Mouse (Mus musculus) heart, postnatal 10 days (tissue): ENCODE measurements around the gene Spindoc. TPM values are rescaled to one million over a fixed set of nuclear protein-coding genes. Genes with fewer than 3 reads are reported as not detected.

Experiments
- microRNA-seq, 2 experiments: library from miRNA; unstranded; fragments of <30 nt; microRNA quantifications; one replicate each; pipeline ENCODE4 v1.2.0; 2022
- total RNA-seq, 2 experiments: library from RNA; stranded (reverse); gene quantifications; 2 replicates each; pipeline ENCODE4 v1.2.3; 2021

Gene Spindoc
- total RNA-seq, 2 experiments from 2014 or later: 27.2 to 28.5 TPM

Small RNA genes lying within 50 kb of the gene (microRNA-seq; reads per million reads assigned to microRNA genes)
- gene Mir6991: 0.47 to 0.70 reads per million in 2 experiments

Other genes starting within 250 kb of the Spindoc start
- 100 to 1,000 TPM; 102 to 104 TPM for gene Otub1, start 176.7 kb downstream of the Spindoc start, total RNA-seq
- gene Cox8a, start 165.4 kb downstream of the Spindoc start, total RNA-seq: 100 to 1,000 TPM; 661 to 717 TPM
- gene Naa40, start 141.8 kb downstream of the Spindoc start, total RNA-seq: 10 to 100 TPM; 25.5 to 28.7 TPM
- gene Rcor2, start 115.7 kb downstream of the Spindoc start, total RNA-seq: 10 to 100 TPM; 12.9 to 26.0 TPM
- gene Mark2, start 41.1 kb downstream of the Spindoc start, total RNA-seq: 10 to 100 TPM; 51.7 to 54.3 TPM
- gene 2700081O15Rik, start 34.6 kb upstream of the Spindoc start, total RNA-seq: 10 to 100 TPM; 25.1 to 32.8 TPM
- 100 to 1,000 TPM in 1 of 2 experiments, 10 to 100 TPM in 1; 99.1 to 107 TPM for gene Rtn3, start 100.3 kb upstream of the Spindoc start, total RNA-seq
- 10 to 100 TPM; 33.4 to 34.8 TPM for gene Atl3, start 111.0 kb upstream of the Spindoc start, total RNA-seq
- 10 to 100 TPM; 74.7 to 78.4 TPM for gene Pla2g16, start 174.5 kb upstream of the Spindoc start, total RNA-seq
- gene Lgals12, start 224.2 kb upstream of the Spindoc start, total RNA-seq: 1 to 10 TPM in 1 of 2 experiments, under 1 TPM in 1; 0.79 to 1.9 TPM
- gene Hrasls5, start 229.5 kb upstream of the Spindoc start, total RNA-seq: not detected